Mouse (Mus musculus): ENCODE results near the gene Dync2li1.

Dync2li1 gene

DNA sequence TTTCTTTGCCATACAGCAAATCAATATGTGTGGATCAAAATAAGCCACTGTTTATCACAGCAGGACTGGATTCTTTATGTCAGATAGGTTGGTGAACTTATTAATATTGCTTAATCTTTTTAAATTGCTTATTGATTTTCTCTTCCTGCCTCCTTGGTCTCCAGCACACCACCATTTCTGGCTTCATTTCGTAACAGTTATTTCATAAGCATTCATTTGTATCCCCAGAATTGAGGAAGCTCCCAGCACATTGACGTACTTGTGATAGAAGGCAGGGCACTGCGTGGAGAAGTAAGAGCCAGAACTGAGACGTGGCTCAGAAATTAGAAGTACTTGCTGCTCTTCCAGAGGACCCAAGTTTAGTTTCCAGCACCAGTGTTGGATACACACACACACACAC lies 21.3 kb downstream of the Dync2li1 start:
- no peak for DNase-seq

- DNase-seq, result no peak
Observed at GRCm38 (mm10) chr17:84650302-84651017, 24.2 kb downstream of the Dync2li1 start.

DNA sequence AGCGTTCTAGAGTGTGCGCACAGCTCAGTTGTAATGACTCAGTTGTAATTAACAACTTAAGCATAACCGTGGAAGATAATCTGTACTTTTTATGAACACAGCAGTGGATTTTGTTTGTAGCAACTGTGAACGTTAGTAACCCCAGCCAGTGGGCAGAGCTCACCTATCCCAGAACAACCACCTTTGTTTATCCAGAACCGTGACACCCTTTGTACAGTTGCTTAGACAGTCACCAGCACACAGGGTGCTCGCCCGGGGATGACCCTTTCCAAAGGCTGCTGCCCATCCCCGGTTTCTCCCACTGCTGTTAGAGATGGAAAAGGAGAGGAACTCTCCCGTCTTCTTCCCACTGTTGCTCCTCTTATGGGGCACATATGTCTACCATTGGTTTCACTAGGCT lies 27.2 kb downstream of the Dync2li1 start:
- no peak for DNase-seq

DNA sequence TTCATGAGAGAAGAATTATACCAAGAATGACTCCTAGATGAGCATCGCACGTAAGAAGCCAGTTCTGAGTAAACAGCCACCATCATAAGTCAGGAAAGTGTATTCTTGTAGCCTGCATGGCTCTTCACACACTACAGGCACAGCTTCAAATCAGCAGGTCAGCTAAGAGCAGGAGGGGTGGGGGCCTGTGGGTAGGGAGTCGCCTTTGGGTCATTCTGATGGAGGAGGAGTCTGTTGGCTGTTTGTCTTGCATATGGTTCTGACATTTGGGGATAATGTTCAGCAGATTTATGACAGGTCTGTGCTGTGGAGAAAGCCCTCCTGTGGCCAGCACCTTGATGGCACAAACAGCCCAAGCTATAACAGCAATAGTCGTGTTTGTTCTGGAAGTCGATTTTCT lies 29.9 kb downstream of the Dync2li1 start:
- no peak for DNase-seq

DNA sequence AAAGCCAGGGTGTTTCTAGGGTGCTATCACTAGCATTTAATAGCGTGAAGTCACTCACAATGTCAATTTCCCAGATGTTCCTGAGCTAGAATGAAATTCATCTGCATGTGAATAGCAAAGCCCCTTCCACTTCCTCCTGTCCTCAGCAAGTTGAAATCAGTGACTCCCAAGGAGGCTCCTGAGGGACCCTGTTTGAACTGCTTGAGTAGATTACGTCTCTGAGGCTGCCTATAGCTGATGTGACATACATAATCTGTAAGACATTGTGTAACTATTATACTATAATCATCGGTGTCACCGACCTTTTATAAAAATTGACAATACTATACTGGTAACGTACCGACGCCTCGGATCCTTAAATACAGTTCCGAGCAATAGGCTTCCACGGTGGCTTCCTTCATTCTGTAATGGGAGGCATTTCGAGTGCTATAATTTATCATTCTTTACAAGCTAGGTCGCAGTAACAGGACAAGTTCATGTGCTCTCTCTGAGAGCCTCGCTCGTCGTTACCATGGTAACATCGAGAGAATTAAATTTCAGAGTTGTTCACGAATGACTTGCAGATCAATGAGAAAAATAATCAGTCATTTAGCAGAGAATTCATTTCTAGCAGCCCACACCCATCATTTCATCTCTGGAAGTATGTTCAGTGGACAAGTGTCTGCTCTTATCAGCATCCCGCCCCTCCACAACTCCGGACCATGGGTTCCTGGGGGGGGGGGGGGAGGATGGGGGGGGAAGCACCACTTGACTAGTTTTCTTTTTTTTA lies 30.5 kb downstream of the Dync2li1 start:
- DNase-seq, result no peak

GRCm38 (mm10) chr17:84657422-84657732 lies 31.1 kb downstream of the Dync2li1 start:
- no peak for DNase-seq

DNA sequence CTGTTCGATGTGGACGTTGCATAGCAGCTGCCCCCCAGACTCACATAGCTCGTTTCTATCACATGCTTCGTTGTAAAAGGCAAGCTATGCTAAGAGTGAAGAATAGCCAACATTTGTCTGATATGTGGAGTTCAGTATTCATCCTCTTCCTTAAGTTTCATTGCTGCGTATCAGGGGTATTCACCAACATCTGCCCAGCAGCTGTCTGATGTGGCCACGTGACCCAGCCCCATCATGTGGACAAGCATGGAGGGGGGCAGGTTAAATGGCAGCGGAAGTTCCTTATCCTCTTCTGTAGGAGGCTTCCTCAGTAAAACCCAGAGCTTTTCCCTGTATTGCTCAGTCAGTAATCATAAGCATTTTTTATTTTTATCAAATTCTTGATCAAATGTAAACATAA lies 31.5 kb downstream of the Dync2li1 start:
- no peak for DNase-seq

GRCm38 (mm10) chr17:84658195-84658594 lies 31.9 kb downstream of the Dync2li1 start:
- DNase-seq, result no peak

DNA sequence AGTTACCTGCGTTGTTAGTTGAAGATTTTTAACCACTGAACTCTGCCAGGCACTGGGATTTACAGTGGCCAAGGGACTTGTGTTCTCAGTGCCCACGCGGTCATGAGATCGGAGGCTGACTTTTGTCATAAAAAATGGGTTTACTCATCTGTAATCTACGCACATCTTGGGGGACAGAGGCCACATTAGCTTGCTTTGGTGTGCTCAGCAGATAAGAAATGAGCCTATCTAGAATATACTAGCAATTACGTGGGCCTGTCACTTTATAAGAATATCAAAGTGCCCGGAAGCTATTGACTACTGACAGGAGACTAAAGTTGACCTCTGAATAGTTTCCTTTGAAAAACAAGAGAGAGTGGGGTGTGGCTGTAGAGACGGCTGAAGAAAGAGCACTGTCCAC lies 32.7 kb downstream of the Dync2li1 start:
- DNase-seq, result no peak

- DNase-seq, result no peak
Observed at GRCm38 (mm10) chr17:84665053-84665452, 38.8 kb downstream of the Dync2li1 start.

GRCm38 (mm10) chr17:84665691-84666090 lies 39.4 kb downstream of the Dync2li1 start:
- DNase-seq, result no peak

GRCm38 (mm10) chr17:84667848-84668247 lies 41.6 kb downstream of the Dync2li1 start:
- DNase-seq, result no peak

GRCm38 (mm10) chr17:84672376-84673369 lies 46.4 kb downstream of the Dync2li1 start:
- DNase-seq, result peak; percentile 65

GRCm38 (mm10) chr17:84674048-84674447 lies 47.8 kb downstream of the Dync2li1 start:
- no peak for DNase-seq

DNA sequence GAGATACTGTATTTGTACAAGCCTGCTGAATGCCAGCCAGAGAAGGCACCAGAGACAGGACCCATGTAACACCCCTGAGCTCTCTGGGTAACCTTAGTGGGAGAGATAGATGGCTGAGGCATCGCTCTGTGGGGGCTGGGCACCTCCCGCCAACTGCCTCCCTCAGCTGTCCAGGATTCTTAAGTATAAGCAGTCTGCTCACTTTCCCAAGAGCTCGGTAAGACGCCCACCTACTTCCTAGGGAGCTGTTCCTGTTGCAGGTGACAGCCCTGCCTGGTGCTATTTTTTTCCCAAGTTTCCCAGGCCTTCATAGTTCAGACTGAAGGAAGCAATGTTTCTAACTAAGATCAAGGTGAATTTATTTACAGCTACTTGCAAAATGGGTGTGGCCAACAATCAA lies 48.9 kb downstream of the Dync2li1 start:
- no peak for DNase-seq

- peak; percentile 30 for DNase-seq
Observed at GRCm38 (mm10) chr17:84675951-84676366, 49.7 kb downstream of the Dync2li1 start, which contains the start of gene Abcg8. Gene Abcg8, plus strand, starts transcription at chr17:84676302.

DNA sequence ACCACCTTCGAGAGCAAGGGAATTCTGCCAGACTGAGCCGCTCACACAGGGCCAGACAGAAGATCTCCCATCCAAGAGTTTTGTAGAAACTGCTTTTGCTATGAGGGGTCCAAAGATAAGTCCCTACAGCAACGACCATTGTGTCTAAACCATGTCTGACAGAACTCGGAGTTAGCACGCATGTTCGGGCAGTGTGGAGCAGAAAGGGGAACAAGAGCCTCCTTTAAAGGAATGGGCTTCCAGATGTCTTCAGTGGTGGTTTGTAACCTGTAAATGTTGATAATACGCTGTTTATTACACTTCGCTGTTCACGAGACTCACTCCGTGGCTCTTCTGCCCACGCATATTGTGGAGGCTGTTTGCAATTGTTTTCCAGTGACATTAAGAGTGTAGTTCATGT lies 51.3 kb downstream of the Dync2li1 start:
- DNase-seq, result no peak

- no peak for DNase-seq
Observed at GRCm38 (mm10) chr17:84681670-84682069, 55.4 kb downstream of the Dync2li1 start.

DNA sequence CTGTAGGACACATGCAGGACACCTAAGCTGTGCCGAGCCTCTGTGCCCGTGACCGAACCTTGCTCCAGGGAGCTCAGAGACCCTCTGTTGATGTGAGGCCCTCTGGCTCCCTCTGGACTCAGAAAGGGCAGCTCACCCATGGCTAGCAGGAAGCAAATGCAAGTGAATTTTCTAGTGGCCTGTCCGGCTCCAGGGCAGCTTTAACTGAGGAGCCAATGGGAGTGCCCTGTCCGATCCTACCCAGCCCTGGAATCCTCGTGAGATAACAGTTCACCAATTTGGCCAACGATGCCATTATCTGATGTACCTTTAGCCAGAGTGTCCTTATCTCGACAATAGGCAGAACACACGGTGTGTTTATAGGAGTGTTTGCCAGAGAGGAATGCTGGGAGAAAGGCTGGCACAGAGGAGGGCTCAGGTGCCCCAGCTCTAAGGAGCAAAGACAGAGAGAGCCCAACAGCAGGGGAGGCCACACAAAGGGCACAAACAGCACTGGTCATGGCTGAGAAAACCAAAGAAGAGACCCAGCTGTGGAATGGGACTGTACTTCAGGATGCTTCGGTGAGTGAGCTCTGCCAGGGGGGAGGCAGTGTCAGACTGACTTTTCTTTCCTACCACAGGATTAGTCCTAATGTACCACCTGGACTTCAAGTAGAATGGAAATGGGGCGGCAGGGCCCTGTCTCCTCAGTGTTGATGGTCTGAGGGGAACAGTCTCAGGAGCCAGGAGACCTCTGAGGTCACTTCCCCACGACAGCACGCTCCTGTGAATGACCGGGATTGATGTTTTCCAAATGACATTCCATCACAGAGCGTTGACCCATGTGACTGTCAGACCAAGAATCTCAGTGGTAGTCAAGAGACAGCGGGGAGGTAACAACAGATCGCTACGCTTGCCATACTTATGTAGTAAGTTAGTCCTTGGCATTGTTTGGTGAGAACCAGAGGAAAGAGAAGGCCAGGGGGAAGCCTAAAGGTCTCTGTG lies 56.7 kb downstream of the Dync2li1 start, which contains the start of gene Abcg5:
Abcg5 (minus strand) TSS at position 278 of the 984 bp plus-strand sequence.
- DNase-seq, result no peak

DNA sequence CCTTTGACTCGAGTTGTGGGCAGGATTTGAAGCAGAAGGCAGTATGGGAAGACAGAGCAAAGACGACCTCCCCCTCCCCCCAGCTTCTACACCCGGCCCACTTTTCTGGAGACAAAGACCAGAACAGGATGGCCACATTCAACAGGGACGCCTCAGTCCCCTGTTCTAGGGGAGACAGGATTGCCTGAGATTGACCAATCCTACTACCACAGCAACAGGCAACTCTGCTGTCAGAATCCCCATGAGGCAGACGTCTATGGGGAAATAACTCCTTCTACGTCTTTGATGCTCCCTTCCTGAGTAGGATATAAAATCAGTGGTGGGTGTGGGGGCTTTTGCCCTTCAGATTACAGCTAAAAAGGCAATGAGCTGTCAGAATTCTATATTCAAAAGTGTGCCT lies 58.0 kb downstream of the Dync2li1 start:
- no peak for DNase-seq

- DNase-seq, result no peak
Observed at GRCm38 (mm10) chr17:84685286-84685685, 59.0 kb downstream of the Dync2li1 start.

GRCm38 (mm10) chr17:84687994-84688393 lies 61.7 kb downstream of the Dync2li1 start:
- DNase-seq, result no peak

Measured in kidney, adult 18-20 months (tissue).